Mouse (Mus musculus) CH12.LX (cell line): ENCODE measurements around the gene Tmed1. TPM values are rescaled to one million over a fixed set of nuclear protein-coding genes. Genes with fewer than 3 reads are reported as not detected.

ENCODE experiments used
- DNase-seq: peaks from one replicate; pipeline ENCODE4 v3.0.0-alpha.2; 2013; ENCODE audit errors: extremely low read depth
- H3K27ac ChIP-seq: 2 replicates; pipeline ENCODE4 v1.5.1; 2012; ENCODE audit warnings: low read depth, mild to moderate bottlenecking, control low read depth, moderate library complexity; ENCODE audit not compliant: insufficient read depth
- H3K27me3 ChIP-seq: replicated peaks from 2 replicates; pipeline ENCODE3; 2012; ENCODE audit warnings: inconsistent platforms
- H3K36me3 ChIP-seq, 2 experiments: replicated peaks in 1 of 2; 2 replicates each; pipeline versions ENCODE3 to v1.6.1; 2012; ENCODE audit warnings: inconsistent platforms in 1 of 2, low read length in 1 of 2, mild to moderate bottlenecking in 1 of 2, mixed read lengths in 1 of 2, moderate library complexity in 1 of 2; ENCODE audit not compliant: control insufficient read depth in 1 of 2, insufficient read depth in 1 of 2
- H3K4me1 ChIP-seq, 2 experiments: 2 replicates each; pipeline ENCODE4 v1.6.1; 2012; ENCODE audit warnings: inconsistent platforms in 1 of 2, moderate library complexity in 1 of 2; ENCODE audit not compliant: insufficient read depth in 2 of 2, control insufficient read depth in 1 of 2
- H3K4me2 ChIP-seq: 2 replicates; pipeline ENCODE4 v1.6.1; 2012; ENCODE audit warnings: low read depth, mild to moderate bottlenecking, control low read depth; ENCODE audit not compliant: poor library complexity, insufficient read depth, severe bottlenecking
- H3K4me3 ChIP-seq, 3 experiments: fragments of 150-350 bp in 1 of 3; sonication (generic) in 1 of 3; replicated peaks in 1 of 3; 2 replicates each; pipeline versions ENCODE3 to v1.5.1; 2011 to 2012; ENCODE audit warnings: low read depth in 2 of 3, low read length in 2 of 3, mild to moderate bottlenecking in 2 of 3, moderate library complexity in 2 of 3, control low read depth in 1 of 3, improper control_type of control experiment in 1 of 3, inconsistent platforms in 1 of 3, mixed read lengths in 1 of 3; ENCODE audit not compliant: poor library complexity in 1 of 3
- H3K79me2 ChIP-seq: replicated peaks from 2 replicates; pipeline ENCODE4 v1.6.1; 2012; ENCODE audit warnings: mild to moderate bottlenecking, moderate library complexity; ENCODE audit not compliant: control insufficient read depth, poor library complexity, insufficient read depth, severe bottlenecking; ENCODE audit errors: extremely low read depth
- H3K9ac ChIP-seq: 2 replicates; pipeline ENCODE4 v1.6.1; 2012; ENCODE audit warnings: low read depth, mild to moderate bottlenecking, control low read depth, moderate library complexity; ENCODE audit not compliant: insufficient read depth
- H3K9me3 ChIP-seq: replicated peaks from 2 replicates; pipeline ENCODE3; 2012; ENCODE audit warnings: low read length, inconsistent platforms, mixed read lengths
- BHLHE40 ChIP-seq: IDR thresholded peaks from 2 replicates; pipeline ENCODE4 v1.6.1; 2011; ENCODE audit warnings: mild to moderate bottlenecking, low read depth, low read length, improper control_type of control experiment
- CHD2 ChIP-seq: IDR thresholded peaks from 2 replicates; pipeline ENCODE4 v1.6.1; 2011; ENCODE audit warnings: low read length, improper control_type of control experiment
- CTCF ChIP-seq, 2 experiments: IDR thresholded peaks in 1 of 2; conservative IDR thresholded peaks in 1 of 2; 2 replicates each; pipeline ENCODE4 v1.5.1; 2011 to 2012; ENCODE audit warnings: low read depth in 2 of 2, low read length in 2 of 2, improper control_type of control experiment in 1 of 2, inconsistent platforms in 1 of 2, mild to moderate bottlenecking in 1 of 2, moderate library complexity in 1 of 2
- E2F4 ChIP-seq: IDR thresholded peaks from 2 replicates; pipeline ENCODE4 v1.6.1; 2011; ENCODE audit warnings: low read depth, low read length, improper control_type of control experiment; ENCODE audit not compliant: insufficient replicate concordance
- HCFC1 ChIP-seq: IDR thresholded peaks from 2 replicates; pipeline ENCODE4 v1.6.1; 2012; ENCODE audit warnings: low read depth, mild to moderate bottlenecking, inconsistent platforms, low read length, improper control_type of control experiment
- IRF4 ChIP-seq: IDR thresholded peaks from 2 replicates; pipeline ENCODE4 v1.6.1; 2014; ENCODE audit warnings: low read depth, mild to moderate bottlenecking, inconsistent platforms, low read length, improper control_type of control experiment
- JUN ChIP-seq: IDR thresholded peaks from 2 replicates; pipeline ENCODE4 v1.6.1; 2011; ENCODE audit warnings: low read depth, mild to moderate bottlenecking, low read length, improper control_type of control experiment, moderate library complexity; ENCODE audit not compliant: insufficient read depth
- MAFK ChIP-seq: IDR thresholded peaks from 2 replicates; pipeline ENCODE4 v1.6.1; 2011; ENCODE audit warnings: low read length, improper control_type of control experiment; ENCODE audit not compliant: insufficient replicate concordance
- MAX ChIP-seq: IDR thresholded peaks from 2 replicates; pipeline ENCODE4 v1.6.1; 2011; ENCODE audit warnings: low read length, improper control_type of control experiment
- MAZ ChIP-seq: IDR thresholded peaks from 2 replicates; pipeline ENCODE4 v1.6.1; 2012; ENCODE audit warnings: low read depth, mild to moderate bottlenecking, inconsistent platforms, low read length, improper control_type of control experiment, moderate library complexity
- MEF2A ChIP-seq: IDR thresholded peaks from 2 replicates; pipeline ENCODE4 v1.6.1; 2014; ENCODE audit warnings: low read depth, mild to moderate bottlenecking, inconsistent platforms, low read length, improper control_type of control experiment, borderline replicate concordance
- MXI1 ChIP-seq: IDR thresholded peaks from 2 replicates; pipeline ENCODE4 v1.6.1; 2011; ENCODE audit warnings: mild to moderate bottlenecking, low read depth, low read length, improper control_type of control experiment
- MYC ChIP-seq: IDR thresholded peaks from 2 replicates; pipeline ENCODE4 v1.6.1; 2011; ENCODE audit warnings: low read depth, mild to moderate bottlenecking, improper control_type of control experiment, low read length
- NELFE ChIP-seq: IDR thresholded peaks from 2 replicates; pipeline ENCODE4 v1.6.1; 2011; ENCODE audit warnings: low read depth, low read length, improper control_type of control experiment
- NRF1 ChIP-seq: IDR thresholded peaks from 2 replicates; pipeline ENCODE4 v1.6.1; 2014; ENCODE audit warnings: low read depth, mild to moderate bottlenecking, inconsistent platforms, low read length, improper control_type of control experiment, moderate library complexity
- POLR2A ChIP-seq: IDR thresholded peaks from 2 replicates; pipeline ENCODE4 v1.6.1; 2011; ENCODE audit warnings: low read depth, mild to moderate bottlenecking, improper control_type of control experiment, low read length
- POLR2AphosphoS2 ChIP-seq: IDR thresholded peaks from 2 replicates; pipeline ENCODE4 v1.6.1; 2011; ENCODE audit warnings: low read depth, low read length, improper control_type of control experiment
- RAD21 ChIP-seq: IDR thresholded peaks from 2 replicates; pipeline ENCODE4 v1.6.1; 2011; ENCODE audit warnings: low read depth, mild to moderate bottlenecking, low read length, improper control_type of control experiment, moderate library complexity
- RCOR1 ChIP-seq: conservative IDR thresholded peaks from 2 replicates; pipeline ENCODE4 v1.6.1; 2012; ENCODE audit warnings: low read depth, mild to moderate bottlenecking, inconsistent platforms, low read length, improper control_type of control experiment
- SIN3A ChIP-seq: IDR thresholded peaks from 2 replicates; pipeline ENCODE4 v1.6.1; 2012; ENCODE audit warnings: low read length, improper control_type of control experiment, inconsistent platforms
- TBP ChIP-seq: conservative IDR thresholded peaks from 2 replicates; pipeline ENCODE4 v1.6.1; 2011; ENCODE audit warnings: low read depth, low read length, improper control_type of control experiment
- TCF12 ChIP-seq: IDR thresholded peaks from 2 replicates; pipeline ENCODE4 v1.6.1; 2014; ENCODE audit warnings: low read depth, mild to moderate bottlenecking, inconsistent platforms, low read length, improper control_type of control experiment
- ZMIZ1 ChIP-seq: IDR thresholded peaks from 2 replicates; pipeline ENCODE4 v1.6.1; 2012; ENCODE audit warnings: low read depth, mild to moderate bottlenecking, inconsistent platforms, low read length, improper control_type of control experiment
- dilution Hi-C: fragments of 300-500 bp; cut with MboI; formaldehyde crosslinking; loops from 2 replicates; pipeline ENCODE4 v1.14.3; 2020; ENCODE audit warnings: low sequenced_read_pairs; ENCODE audit not compliant: extremely low pct_unique_long_range_greater_than_20kb, extremely low pct_ligation_motif_present
- in situ Hi-C: fragments of 300-500 bp; cut with MboI; formaldehyde crosslinking; loops from 3 replicates; pipeline ENCODE4 v1.14.3; 2019; ENCODE audit warnings: low sequenced_read_pairs, low pct_ligation_motif_present, low pct_unique_long_range_greater_than_20kb, mixed read lengths
- polyA plus RNA-seq: library from polyadenylated mRNA; unstranded; fragments of >175 nt; gene quantifications from 2 replicates; pipeline ENCODE4 v1.2.1, GENCODE M21; 2012; ENCODE audit warnings: low read depth; ENCODE audit not compliant: insufficient read length
- total RNA-seq, 2 experiments: library from RNA; depleted of rRNA; stranded (reverse); fragments of 300-350 nt in 1 of 2; fragments of >200 nt in 1 of 2; gene quantifications; 2 replicates each; pipeline ENCODE4 v1.2.3; 2012 to 2014

The Tmed1 gene
- total RNA-seq (2012; rRNA removed) (28.4 and 28.8 TPM in 2 replicates), total RNA-seq (2014; rRNA removed) (21.7 and 25.5 TPM in 2 replicates), polyA plus RNA-seq (17.1 and 19.8 TPM in 2 replicates)

GRCm38 (mm10) chr9:21509772-21510688 lies at the start of gene Tmed1:
Gene Tmed1, minus strand, starts transcription at chr9:21510252.
- peaks cover 37 to 42% of the 10 kb centered on the region in 2 experiments for H3K36me3 ChIP-seq
- peaks cover 9% of the 10 kb centered on the region for H3K9me3 ChIP-seq
- in situ Hi-C loops = no loop called here
- 0 out of 2 replicates have a peak, but pooled peaks have one; percentile 10 for TF ChIP-seq RCOR1
- no peak for TF ChIP-seq MAFK
- TF ChIP-seq HCFC1 = peak; percentile 81
- TF ChIP-seq CHD2 = no peak
- TF ChIP-seq NRF1 = peak; percentile 47
- TF ChIP-seq CTCF (conservative IDR thresholded peaks at IDR 0.05 in 1 of 2, IDR thresholded peaks at IDR 0.05 in 1 of 2; ENCODE audit: low read depth in 2 of 2, low read length in 2 of 2) = peak in 1 of 2 experiments; percentile 39; a peak in 2 of 4 replicates
- TF ChIP-seq SIN3A = peak; percentile 39; the same call in 1 of the 2 replicates
- no peak for TF ChIP-seq BHLHE40
- no peak for TF ChIP-seq RAD21
- peak; percentile 61; the same call in 1 of the 2 replicates for TF ChIP-seq POLR2AphosphoS2
- TF ChIP-seq MXI1 = peak; percentile 75; the same call in 1 of the 2 replicates
- peak; percentile 77 for TF ChIP-seq POLR2A
- TF ChIP-seq TCF12 = peak; percentile 56
- peak; percentile 84 for TF ChIP-seq NELFE
- TF ChIP-seq MAZ = peak; percentile 55; the same call in 1 of the 2 replicates
- peak; percentile 100 for TF ChIP-seq MAX
- TF ChIP-seq TBP = peak; percentile 74; the same call in 1 of the 2 replicates
- TF ChIP-seq MYC = no peak
- peak; percentile 67; the same call in 1 of the 2 replicates for TF ChIP-seq E2F4
- TF ChIP-seq MEF2A = 0 out of 2 replicates have a peak, but pooled peaks have one; percentile 5
- peak; percentile 76 for TF ChIP-seq ZMIZ1
- TF ChIP-seq IRF4 = peak; percentile 35; the same call in 1 of the 2 replicates
- TF ChIP-seq JUN = no peak; the same call in 1 of the 2 replicates
- TF ChIP-seq, all 38 proteins: peak for 17
- dilution Hi-C loops = no loop called here
- H3K4me2 ChIP-seq = peak within 1 kb of the TSS; percentile 82
- peak; percentile 96 for DNase-seq
- H3K27ac ChIP-seq = peak within 1 kb of the TSS; percentile 73
- no peaks in the 10 kb centered on the region for H3K27me3 ChIP-seq
- peaks cover 12 to 40% of the 10 kb centered on the region in 2 experiments for H3K4me1 ChIP-seq
- H3K79me2 ChIP-seq = no peaks in the 10 kb centered on the region
- peak within 1 kb of the TSS; percentile 71 to 83 (median 76) for H3K4me3 ChIP-seq
- H3K9ac ChIP-seq = peak within 1 kb of the TSS; percentile 61
